Mouse (Mus musculus) layer of hippocampus, postnatal 10 days (tissue): ENCODE measurements at regions not wholly inside any gene's neighbourhood (a gene's known extent, or its start where the extent isn't known, plus 50 kb on each side); places are given as distances from the start of the nearest gene placed in this dataset.

Source experiments
- DNase-seq, 2 experiments: peaks; one replicate each; pipeline ENCODE4 v3.0.0; 2021; ENCODE audit warnings: low spot score in 2 of 2

- DNase-seq: no peak
Observed at GRCm38 (mm10) chr4:98282275-98282674, 100.8 kb downstream of the Tm2d1 start.

DNA sequence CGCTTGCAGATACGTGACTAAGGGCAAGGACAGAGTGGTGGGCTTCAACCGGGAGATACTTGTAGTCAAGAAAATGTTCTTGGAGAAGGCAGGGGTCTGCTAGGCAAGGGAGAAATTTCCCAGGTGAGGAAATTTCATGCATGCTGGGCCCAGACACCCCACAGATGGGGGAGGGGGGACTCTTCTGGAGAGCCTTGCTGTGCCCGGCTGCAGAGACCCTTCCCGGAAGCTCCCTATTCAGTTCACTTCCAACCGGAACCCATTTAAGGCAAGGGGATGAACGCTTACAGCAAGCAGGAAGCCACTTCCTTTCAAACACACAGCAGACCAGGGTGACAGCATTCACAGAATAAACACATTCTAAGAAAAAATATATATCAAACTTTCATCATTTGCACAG, 124.8 kb downstream of the Tm2d1 start:
- DNase-seq: no peak

DNA sequence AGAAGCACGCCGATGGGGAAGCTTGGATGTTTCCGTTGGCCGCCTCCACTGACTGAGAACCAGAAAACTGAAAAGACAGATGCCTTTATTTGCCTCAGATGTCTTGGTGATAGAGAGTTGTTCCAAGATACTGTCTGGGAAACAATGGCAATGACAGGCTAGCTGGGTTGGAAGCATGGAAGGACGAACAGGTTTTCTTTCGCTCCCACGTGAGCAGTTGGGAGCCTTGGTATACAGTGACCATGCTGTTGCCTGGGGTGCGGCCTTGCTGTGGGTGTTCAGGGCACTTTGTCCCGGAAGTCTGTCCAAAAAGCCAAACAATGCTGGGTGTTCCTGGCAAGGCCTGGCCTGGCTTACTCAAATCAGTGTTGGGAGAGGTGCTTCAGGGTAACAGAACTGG, 125.4 kb downstream of the Tm2d1 start:
- peak; percentile 29 to 34 for DNase-seq

GRCm38 (mm10) chr4:98254856-98255853, 128.0 kb downstream of the Tm2d1 start:
- DNase-seq: peak; percentile 33 to 49

GRCm38 (mm10) chr4:98243941-98244929, 138.9 kb downstream of the Tm2d1 start:
- peak; percentile 49 to 54 for DNase-seq

- peak; percentile 62 to 65 for DNase-seq
Observed at GRCm38 (mm10) chr4:98243502-98243901, 139.6 kb downstream of the Tm2d1 start.

GRCm38 (mm10) chr4:98241921-98242320, 141.2 kb downstream of the Tm2d1 start:
- no peak for DNase-seq

- no peak for DNase-seq
Observed at GRCm38 (mm10) chr4:98240289-98240688, 142.8 kb downstream of the Tm2d1 start.

DNA sequence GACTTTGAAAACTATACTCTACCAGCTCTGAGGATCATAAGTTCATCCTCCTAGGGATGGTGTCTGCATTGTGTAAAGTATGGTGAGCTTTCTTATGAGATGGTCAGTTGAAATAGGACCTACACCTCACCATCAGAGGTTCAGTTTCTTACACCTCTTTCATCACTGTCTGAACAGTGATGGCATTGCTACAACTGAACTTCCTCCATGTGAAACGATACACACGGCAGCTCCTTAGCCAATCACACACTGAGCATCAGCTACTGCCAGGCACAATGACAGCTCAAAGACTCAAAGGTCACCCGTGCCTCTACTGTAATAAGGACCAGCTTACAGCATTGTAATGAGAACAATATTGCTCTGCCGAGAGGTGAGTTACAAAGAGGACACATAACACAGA, 145.0 kb downstream of the Tm2d1 start:
- no peak for DNase-seq

DNA sequence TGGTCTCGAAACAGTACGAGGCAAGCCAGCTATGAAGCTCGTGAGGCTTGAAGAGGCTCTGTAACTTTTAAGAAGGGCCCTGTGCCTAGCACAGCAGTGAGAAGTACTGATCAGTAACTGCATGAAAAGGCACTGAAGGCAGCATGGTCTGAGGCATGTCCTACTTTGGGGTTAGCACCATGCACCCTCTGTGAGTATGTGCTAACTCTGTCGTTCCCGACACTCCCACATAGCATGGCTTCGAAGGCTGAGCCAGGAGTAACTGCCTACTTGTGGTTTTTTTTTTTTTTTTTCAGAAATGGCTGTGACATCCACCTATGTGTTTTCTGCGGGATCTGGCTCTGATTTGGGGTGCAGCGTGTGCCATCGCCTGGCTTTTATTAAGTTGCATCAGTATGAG, 145.6 kb downstream of the Tm2d1 start:
- no peak for DNase-seq

- no peak for DNase-seq
Observed at GRCm38 (mm10) chr4:98236006-98236783, 146.9 kb downstream of the Tm2d1 start.

DNA sequence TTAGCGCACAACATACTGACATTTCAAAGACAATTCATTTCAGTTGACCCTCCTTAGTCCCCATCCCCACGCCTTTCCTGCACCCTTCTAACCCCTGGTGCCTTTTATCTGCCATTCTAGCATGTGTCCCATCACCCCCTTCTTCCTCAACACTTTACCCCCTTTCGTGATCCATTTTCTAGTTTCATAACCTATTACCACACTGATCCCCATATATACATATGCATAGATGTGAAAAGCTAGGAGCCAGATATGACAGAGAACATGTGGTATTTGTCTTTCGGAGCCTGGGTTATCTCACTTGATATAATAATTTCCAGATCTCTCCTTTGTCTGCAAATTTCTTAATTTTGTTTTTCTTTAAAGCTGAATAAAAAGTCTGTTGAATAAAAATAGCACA, 154.9 kb downstream of the Tm2d1 start:
- DNase-seq: no peak

GRCm38 (mm10) chr4:98224366-98224765, 158.7 kb downstream of the Tm2d1 start:
- no peak for DNase-seq

- no peak for DNase-seq
Observed at GRCm38 (mm10) chr4:98223429-98223828, 159.7 kb downstream of the Tm2d1 start.

DNA sequence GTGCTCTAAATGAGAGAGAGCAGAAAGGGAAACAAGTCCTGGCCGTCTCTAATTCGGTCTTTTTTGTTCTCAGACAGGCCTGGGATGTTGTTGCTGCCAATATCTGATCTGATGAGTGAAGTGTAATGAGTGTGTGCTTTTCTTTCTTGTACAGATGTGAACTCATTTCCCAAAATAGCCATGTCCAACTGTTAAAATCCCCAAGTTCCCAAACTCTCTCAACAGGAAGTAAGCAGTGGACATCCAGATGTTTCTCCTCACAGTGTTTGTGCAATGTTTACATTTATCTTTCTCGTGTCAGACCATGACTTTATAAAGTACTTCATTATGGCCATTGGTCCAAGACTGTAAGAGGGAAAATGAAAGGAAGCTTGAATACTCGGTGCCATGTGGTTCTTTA, 161.5 kb downstream of the Tm2d1 start:
- no peak for DNase-seq

DNA sequence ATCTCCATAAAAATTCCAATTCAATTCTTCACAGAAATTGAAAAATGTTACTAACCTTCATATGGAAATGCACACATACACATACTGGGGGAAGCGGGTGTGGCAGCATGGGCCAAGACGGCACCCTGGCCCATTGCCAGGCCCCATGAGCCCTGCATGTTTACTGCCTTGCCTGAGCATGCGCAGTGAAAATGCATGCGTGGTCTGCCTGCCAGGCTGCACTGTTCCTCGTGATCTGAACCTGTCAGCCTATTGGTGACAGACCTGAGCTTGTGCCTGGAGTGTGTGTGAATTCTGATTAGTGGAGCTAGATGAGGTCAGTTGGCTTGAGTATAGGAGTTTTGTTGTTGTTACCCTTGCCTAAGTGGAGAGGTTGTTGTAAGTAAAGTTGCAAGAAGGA, 167.9 kb downstream of the Tm2d1 start:
- DNase-seq: no peak

GRCm38 (mm10) chr4:98207446-98207845, 175.7 kb downstream of the Tm2d1 start:
- no peak for DNase-seq

- DNase-seq: no peak
Observed at GRCm38 (mm10) chr4:98206245-98206970, 176.7 kb downstream of the Tm2d1 start.

DNA sequence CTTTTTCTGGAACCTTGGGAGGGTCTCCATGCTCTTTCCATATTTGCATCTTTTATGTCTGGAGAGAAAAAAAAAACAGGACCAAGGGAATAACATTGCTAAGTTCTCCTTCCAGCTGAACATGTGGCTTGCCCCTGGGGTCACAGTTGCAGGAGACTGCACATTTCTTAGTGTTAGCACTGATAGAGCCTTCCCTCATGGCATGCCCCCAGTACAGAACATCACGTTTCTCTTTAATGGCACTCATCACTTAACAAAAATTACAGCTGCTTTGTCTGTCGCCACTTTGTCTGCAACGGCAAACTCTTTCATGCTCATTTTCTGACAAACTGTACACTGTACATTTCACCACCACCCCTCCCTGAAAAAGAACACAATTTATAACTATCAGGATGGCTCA, 180.0 kb downstream of the Tm2d1 start:
- DNase-seq: no peak

DNA sequence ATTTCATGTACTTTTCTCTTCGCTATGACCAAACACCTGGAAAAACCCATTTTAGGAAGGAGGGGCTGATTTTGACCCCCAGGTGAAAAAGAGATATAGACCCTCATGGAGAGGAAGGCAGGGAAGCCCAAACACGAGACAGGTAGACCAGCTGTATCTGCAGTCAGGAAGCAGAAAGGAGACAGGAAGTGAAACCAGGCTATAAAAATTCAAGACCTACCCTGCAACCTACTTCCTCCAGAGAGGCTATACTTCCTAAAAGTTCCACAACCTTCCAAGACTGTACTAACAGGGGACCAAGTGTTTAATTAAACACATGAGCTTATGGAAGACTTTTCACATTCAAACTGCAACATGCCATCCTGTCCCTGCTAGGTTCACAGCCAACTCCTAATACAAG, 180.9 kb downstream of the Tm2d1 start:
- no peak for DNase-seq
